Mouse (Mus musculus) hindbrain, embryonic 10.5 days (tissue): ENCODE measurements around the gene Fndc3b. TPM values are rescaled to one million over a fixed set of nuclear protein-coding genes. Genes with fewer than 3 reads are reported as not detected.

Experiments
- DNase-seq: peaks from one replicate; pipeline ENCODE4 v3.0.0-alpha.2; 2017; ENCODE audit warnings: low spot score
- H3K27ac ChIP-seq: fragments of 300-500 bp; sonication (generic); 2 replicates; pipeline ENCODE4 v1.5.1; 2016; ENCODE audit warnings: mild to moderate bottlenecking, moderate library complexity
- H3K27me3 ChIP-seq: fragments of 300-500 bp; sonication (generic); 2 replicates; pipeline ENCODE4 v1.6.1; 2016; ENCODE audit warnings: mild to moderate bottlenecking; ENCODE audit not compliant: poor library complexity, insufficient read depth, severe bottlenecking
- H3K36me3 ChIP-seq: fragments of 300-500 bp; sonication (generic); 2 replicates; pipeline ENCODE4 v1.6.1; 2016; ENCODE audit warnings: mild to moderate bottlenecking, moderate library complexity
- H3K4me1 ChIP-seq: fragments of 300-500 bp; sonication (generic); replicated peaks from 2 replicates; pipeline ENCODE4 v1.6.1; 2016; ENCODE audit warnings: mild to moderate bottlenecking
- H3K4me3 ChIP-seq: fragments of 300-500 bp; sonication (generic); 2 replicates; pipeline ENCODE4 v1.5.1; 2016; ENCODE audit warnings: mild to moderate bottlenecking, moderate library complexity
- H3K9me3 ChIP-seq: fragments of 300-500 bp; sonication (generic); 2 replicates; pipeline ENCODE4 v1.6.1; 2016; ENCODE audit warnings: mild to moderate bottlenecking, moderate library complexity
- WGBS: fragments of 180-500 bp; shearing (Covaris S2); methylation state at CpG from one replicate; pipeline ENCODE4 v1.1.7; 2016; 5-methylcytosine and 5-hydroxymethylcytosine counted together
- polyA plus RNA-seq: library from polyadenylated mRNA; unstranded; fragments of >200 nt; fragmentation: Nextera tagmentation; extraction: Ambion mirVana; gene quantifications from 2 replicates; pipeline ENCODE4 v1.2.1, GENCODE M21; 2016

Fndc3b gene
- polyA plus RNA-seq, 1 experiment from 2014 or later: 11.2 TPM

GRCm38 (mm10) chr3:27565314-27565713 lies 145.8 kb downstream of the Fndc3b start:
- Histone ChIP-seq H3K36me3 (no peaks in the 10 kb centered on the region), H3K9me3 (no peaks in the 10 kb centered on the region), H3K27me3 (no peaks in the 10 kb centered on the region), H3K4me1 (no peaks in the 10 kb centered on the region), H3K27ac (no peak overlapping the region), H3K4me3 (no peak overlapping the region)
- WGBS: 93% methylated on average over 4 of the region's 4 CpGs
- DNase-seq: no peak

- Histone ChIP-seq H3K9me3 (no peaks in the 10 kb centered on the region), H3K27me3 (no peaks in the 10 kb centered on the region), H3K27ac (no peak overlapping the region), H3K4me1 (no peaks in the 10 kb centered on the region), H3K36me3 (no peaks in the 10 kb centered on the region), H3K4me3 (no peak overlapping the region)
- DNase-seq: no peak
- WGBS: 93% methylated on average over 5 of the region's 5 CpGs
Observed at GRCm38 (mm10) chr3:27563047-27563624, 148.0 kb downstream of the Fndc3b start.

- Histone ChIP-seq H3K27me3 (no peaks in the 10 kb centered on the region), H3K9me3 (no peaks in the 10 kb centered on the region), H3K36me3 (no peaks in the 10 kb centered on the region), H3K4me1 (no peaks in the 10 kb centered on the region), H3K4me3 (no peak overlapping the region), H3K27ac (no peak overlapping the region)
- WGBS: 86% methylated on average over 3 of the region's 3 CpGs
- DNase-seq: no peak
Observed at GRCm38 (mm10) chr3:27562476-27562875, 148.6 kb downstream of the Fndc3b start.

GRCm38 (mm10) chr3:27561921-27562320 lies 149.2 kb downstream of the Fndc3b start:
- Histone ChIP-seq H3K9me3 (no peaks in the 10 kb centered on the region), H3K27ac (no peak overlapping the region), H3K4me1 (no peaks in the 10 kb centered on the region), H3K27me3 (no peaks in the 10 kb centered on the region), H3K4me3 (no peak overlapping the region), H3K36me3 (no peaks in the 10 kb centered on the region)
- WGBS: 95% methylated on average over 2 of the region's 2 CpGs
- no peak for DNase-seq

GRCm38 (mm10) chr3:27559316-27559715 lies 151.8 kb downstream of the Fndc3b start:
- no peak overlapping the region for H3K27ac ChIP-seq
- no peak overlapping the region for H3K4me3 ChIP-seq
- WGBS: 89% methylated on average over 4 of the region's 4 CpGs
- no peaks in the 10 kb centered on the region for H3K4me1 ChIP-seq
- H3K36me3 ChIP-seq: peaks cover 10% of the 10 kb centered on the region
- no peaks in the 10 kb centered on the region for H3K27me3 ChIP-seq
- H3K9me3 ChIP-seq: no peaks in the 10 kb centered on the region
- no peak for DNase-seq

- Histone ChIP-seq H3K9me3 (no peaks in the 10 kb centered on the region), H3K27me3 (no peaks in the 10 kb centered on the region), H3K27ac (no peak overlapping the region), H3K36me3 (peaks cover 10% of the 10 kb centered on the region), H3K4me1 (no peaks in the 10 kb centered on the region), H3K4me3 (no peak overlapping the region)
- 84% methylated on average over 4 of the region's 4 CpGs for WGBS
- no peak for DNase-seq
Observed at GRCm38 (mm10) chr3:27557100-27558004, 153.8 kb downstream of the Fndc3b start.

GRCm38 (mm10) chr3:27555401-27555940 lies 155.6 kb downstream of the Fndc3b start:
- H3K4me3 ChIP-seq: no peak overlapping the region
- H3K36me3 ChIP-seq: peaks cover 10% of the 10 kb centered on the region
- no peak overlapping the region for H3K27ac ChIP-seq
- no peak for DNase-seq
- H3K9me3 ChIP-seq: no peaks in the 10 kb centered on the region
- WGBS: 92% methylated on average over 3 of the region's 3 CpGs
- no peaks in the 10 kb centered on the region for H3K27me3 ChIP-seq
- no peaks in the 10 kb centered on the region for H3K4me1 ChIP-seq

- no peak for DNase-seq
- Histone ChIP-seq H3K27me3 (no peaks in the 10 kb centered on the region), H3K36me3 (peaks cover 10% of the 10 kb centered on the region), H3K4me1 (no peaks in the 10 kb centered on the region), H3K27ac (no peak overlapping the region), H3K4me3 (no peak overlapping the region), H3K9me3 (no peaks in the 10 kb centered on the region)
- WGBS: 88% methylated on average over 3 of the region's 3 CpGs
Observed at GRCm38 (mm10) chr3:27554325-27554724, 156.8 kb downstream of the Fndc3b start.

- no peaks in the 10 kb centered on the region for H3K9me3 ChIP-seq
- H3K4me3 ChIP-seq: no peak overlapping the region
- H3K27ac ChIP-seq: no peak overlapping the region
- no peaks in the 10 kb centered on the region for H3K4me1 ChIP-seq
- 79% methylated on average over 3 of the region's 3 CpGs for WGBS
- DNase-seq: no peak
- H3K27me3 ChIP-seq: no peaks in the 10 kb centered on the region
- peaks cover 10% of the 10 kb centered on the region for H3K36me3 ChIP-seq
Observed at GRCm38 (mm10) chr3:27553781-27554180, 157.3 kb downstream of the Fndc3b start.

- no peaks in the 10 kb centered on the region for H3K4me1 ChIP-seq
- no peak overlapping the region for H3K27ac ChIP-seq
- H3K4me3 ChIP-seq: no peak overlapping the region
- no peak for DNase-seq
- H3K36me3 ChIP-seq: peaks cover 10% of the 10 kb centered on the region
- 92% methylated on average over 3 of the region's 3 CpGs for WGBS
- no peaks in the 10 kb centered on the region for H3K27me3 ChIP-seq
- no peaks in the 10 kb centered on the region for H3K9me3 ChIP-seq
Observed at GRCm38 (mm10) chr3:27551005-27551404, 160.1 kb downstream of the Fndc3b start.

GRCm38 (mm10) chr3:27550409-27550808 lies 160.7 kb downstream of the Fndc3b start:
- Histone ChIP-seq H3K27ac (no peak overlapping the region), H3K27me3 (no peaks in the 10 kb centered on the region), H3K4me3 (no peak overlapping the region), H3K4me1 (no peaks in the 10 kb centered on the region), H3K9me3 (no peaks in the 10 kb centered on the region), H3K36me3 (peaks cover 4% of the 10 kb centered on the region)
- DNase-seq: no peak
- 96% methylated on average over 1 of the region's 1 CpGs for WGBS

- H3K27ac ChIP-seq: no peak overlapping the region
- H3K4me3 ChIP-seq: no peak overlapping the region
- no peaks in the 10 kb centered on the region for H3K27me3 ChIP-seq
- no peak for DNase-seq
- no peaks in the 10 kb centered on the region for H3K4me1 ChIP-seq
- peaks cover 9% of the 10 kb centered on the region; the same call in 1 of the 2 replicates for H3K36me3 ChIP-seq
- 93% methylated on average over 3 of the region's 3 CpGs for whole genome bisulfite sequencing
- H3K9me3 ChIP-seq: no peaks in the 10 kb centered on the region
Observed at GRCm38 (mm10) chr3:27545651-27546050, 165.5 kb downstream of the Fndc3b start.

GRCm38 (mm10) chr3:27544061-27544460 lies 167.0 kb downstream of the Fndc3b start:
- Histone ChIP-seq H3K4me1 (no peaks in the 10 kb centered on the region), H3K4me3 (no peak overlapping the region), H3K27ac (no peak overlapping the region), H3K36me3 (peaks cover 9% of the 10 kb centered on the region; the same call in 1 of the 2 replicates), H3K9me3 (no peaks in the 10 kb centered on the region), H3K27me3 (no peaks in the 10 kb centered on the region)
- DNase-seq: no peak
- 93% methylated on average over 11 of the region's 11 CpGs for WGBS
